Mouse (Mus musculus): ENCODE results near the gene Psmd10. TPM values are rescaled to one million over a fixed set of nuclear protein-coding genes. Genes with fewer than 3 reads are reported as not detected.

Gene Psmd10
- polyA plus RNA-seq (2015; fragmentation: Nextera tagmentation; extraction: Ambion mirVana), result 45.1 and 45.4 TPM in 2 replicates

GRCm38 (mm10) chrX:140956272-140956940 lies at the start of gene Psmd10, which contains the start of gene Atg4a:
Gene Psmd10, minus strand, starts transcription at chrX:140956728.
Gene Atg4a, plus strand, starts transcription at chrX:140956907.

DNA sequence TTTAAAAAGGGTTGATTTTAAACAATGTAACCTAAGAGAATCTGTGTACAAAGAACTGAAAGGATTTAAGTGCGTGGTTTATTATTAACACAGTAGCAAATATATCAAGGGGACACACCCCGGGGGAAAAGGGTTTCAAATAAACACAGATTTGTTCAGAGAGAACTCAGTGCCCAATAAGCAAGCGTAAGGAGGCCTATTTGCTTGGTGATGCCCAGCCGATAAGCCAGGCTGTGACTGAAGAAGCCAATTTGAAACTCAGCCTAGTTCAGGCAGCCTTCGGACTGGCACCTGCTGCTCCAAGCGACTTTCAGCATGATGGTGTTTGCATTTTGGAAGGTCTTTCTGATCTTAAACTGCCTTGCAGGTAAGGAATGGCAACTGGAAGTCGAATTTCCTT lies 49.2 kb downstream of the Psmd10 start, which contains the start of gene Vsig1:
TSS of gene Vsig1 (plus strand) at position 249 of the 400 bp plus-strand sequence.

Other genes starting within 250 kb of the Psmd10 start
- gene Tex13b, start 143.3 kb downstream of the Psmd10 start, polyA plus RNA-seq (2015; fragmentation: Nextera tagmentation; extraction: Ambion mirVana), result not detected in 2 replicates
- 0.06 and 0.13 TPM in 2 replicates for gene Vsig1, start 49.1 kb downstream of the Psmd10 start, polyA plus RNA-seq (2015; fragmentation: Nextera tagmentation; extraction: Ambion mirVana)
- gene Atg4a, start 179 bp upstream of the Psmd10 start, polyA plus RNA-seq (2015; fragmentation: Nextera tagmentation; extraction: Ambion mirVana), result 35.4 and 36.0 TPM in 2 replicates